Mouse (Mus musculus): ENCODE results near the gene Prcc. TPM values are rescaled to one million over a fixed set of nuclear protein-coding genes. Genes with fewer than 3 reads are reported as not detected.

Prcc gene
- polyA plus RNA-seq (2017; shearing (Covaris generic)) = 13.7 TPM

DNA sequence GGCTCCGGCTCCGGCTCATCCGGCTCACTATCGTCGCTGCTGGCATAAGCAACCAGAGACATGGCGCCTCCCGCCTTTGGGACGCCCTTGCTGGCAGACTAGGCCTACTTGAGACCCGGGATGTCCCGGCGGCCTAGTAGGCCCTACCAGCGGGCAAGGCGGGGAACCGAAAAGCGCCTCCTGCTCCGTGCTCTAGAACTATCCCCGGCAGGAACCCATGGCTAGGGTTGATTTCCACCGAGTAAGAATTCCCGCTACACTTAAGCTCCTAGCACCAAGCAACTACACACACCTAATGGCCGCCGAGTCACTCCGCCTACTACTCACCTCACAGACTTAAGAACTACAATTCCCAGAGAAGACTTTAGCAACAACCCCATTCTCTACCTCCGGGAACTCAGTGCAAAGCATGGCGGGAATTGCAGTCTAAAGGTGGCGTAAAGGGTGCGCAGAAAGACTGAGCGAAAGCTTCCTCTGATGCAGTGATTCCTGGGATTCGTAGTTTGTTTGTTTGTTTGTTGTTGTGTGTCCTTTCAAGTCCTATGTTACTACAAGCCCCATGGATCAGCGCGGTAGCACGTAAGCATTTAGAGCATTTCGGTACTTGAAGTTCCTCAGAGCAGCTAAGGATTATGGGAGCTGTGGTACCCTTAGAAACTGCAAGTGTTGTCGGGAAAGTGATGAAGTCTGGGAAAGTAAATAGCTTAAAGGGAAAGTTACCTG, at the start of gene Prcc:
Prcc (minus strand) TSS at position 328 of the 723 bp plus-strand sequence.

DNA sequence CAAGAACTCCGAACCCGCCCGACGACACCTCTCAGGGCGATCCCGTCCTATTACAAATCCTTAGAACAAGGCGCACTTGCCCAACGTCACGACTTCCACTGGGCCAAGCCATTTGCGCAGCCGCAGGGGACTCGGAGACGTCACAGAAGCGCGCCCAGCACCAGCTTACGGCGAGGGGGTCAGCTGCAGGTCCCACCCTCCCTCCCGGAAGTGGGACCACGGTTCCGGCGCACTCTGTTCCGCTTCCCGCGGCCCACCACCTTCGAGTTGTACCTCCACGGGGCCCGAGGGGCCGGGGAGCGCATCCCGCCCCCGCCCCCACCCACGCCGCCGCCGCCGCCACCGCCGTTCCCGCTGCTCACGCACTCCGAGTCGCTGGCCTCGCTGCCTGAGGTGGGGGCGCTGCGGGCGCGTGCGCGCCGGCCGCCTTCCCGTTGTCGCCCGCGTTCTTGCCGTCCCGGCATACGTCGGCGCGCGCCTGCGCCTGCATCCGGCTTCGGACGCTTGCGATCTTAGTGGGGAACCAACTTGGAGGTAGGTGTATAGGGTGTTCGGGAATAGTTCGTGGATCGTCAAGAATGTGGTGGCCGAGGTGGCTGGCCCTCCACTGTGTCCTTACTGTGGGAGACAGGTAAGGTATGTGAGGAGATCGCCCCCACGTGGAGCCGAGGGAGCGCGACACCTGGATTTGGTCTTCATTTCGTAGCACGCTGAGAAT, 44.8 kb upstream of the Prcc start, which contains the start of the genes Isg20l2 and Rrnad1:
Isg20l2 (plus strand) TSS at position 237 of the 718 bp plus-strand sequence.
Rrnad1 (minus strand) TSS at position 640 of the 718 bp plus-strand sequence.

DNA sequence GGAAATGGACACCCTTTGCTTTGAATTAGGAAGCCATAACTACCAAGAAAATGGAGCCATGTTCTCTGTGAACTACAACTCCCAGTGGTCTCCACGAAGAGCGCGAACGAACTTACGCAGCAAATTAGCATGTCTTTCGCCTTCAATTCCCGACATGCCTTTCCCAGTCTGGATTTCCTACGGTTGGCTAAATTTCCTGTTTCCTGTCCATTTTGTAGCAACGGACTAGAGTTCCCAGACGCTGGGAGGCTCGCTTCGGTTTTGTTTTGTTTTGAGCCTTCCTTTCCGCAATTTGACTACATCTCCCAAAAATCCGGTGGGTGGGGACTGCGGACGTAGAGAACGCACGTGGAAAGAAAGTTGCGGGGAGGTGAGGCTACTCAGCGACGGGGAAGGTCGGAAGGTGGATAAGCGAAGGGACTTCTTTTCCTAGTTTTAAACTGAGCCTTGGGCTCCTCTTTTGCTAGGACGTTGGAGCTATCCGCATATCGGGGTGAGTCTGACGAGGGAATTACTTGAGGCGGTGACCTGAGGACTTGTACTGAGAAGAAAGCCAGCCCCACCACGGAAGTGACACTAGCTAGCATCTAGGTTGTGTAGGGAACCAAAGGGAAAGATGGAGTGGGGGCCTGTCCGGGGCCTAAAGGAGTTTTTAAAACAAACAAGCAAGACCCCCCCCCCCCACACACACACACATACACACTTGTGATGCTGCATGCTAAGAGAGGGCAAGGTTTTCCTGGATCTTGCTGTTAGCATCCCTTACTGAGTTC, 34.1 kb upstream of the Prcc start, which contains the start of gene Mrpl24:
Mrpl24 (plus strand) TSS at position 171 of the 773 bp plus-strand sequence.

DNA sequence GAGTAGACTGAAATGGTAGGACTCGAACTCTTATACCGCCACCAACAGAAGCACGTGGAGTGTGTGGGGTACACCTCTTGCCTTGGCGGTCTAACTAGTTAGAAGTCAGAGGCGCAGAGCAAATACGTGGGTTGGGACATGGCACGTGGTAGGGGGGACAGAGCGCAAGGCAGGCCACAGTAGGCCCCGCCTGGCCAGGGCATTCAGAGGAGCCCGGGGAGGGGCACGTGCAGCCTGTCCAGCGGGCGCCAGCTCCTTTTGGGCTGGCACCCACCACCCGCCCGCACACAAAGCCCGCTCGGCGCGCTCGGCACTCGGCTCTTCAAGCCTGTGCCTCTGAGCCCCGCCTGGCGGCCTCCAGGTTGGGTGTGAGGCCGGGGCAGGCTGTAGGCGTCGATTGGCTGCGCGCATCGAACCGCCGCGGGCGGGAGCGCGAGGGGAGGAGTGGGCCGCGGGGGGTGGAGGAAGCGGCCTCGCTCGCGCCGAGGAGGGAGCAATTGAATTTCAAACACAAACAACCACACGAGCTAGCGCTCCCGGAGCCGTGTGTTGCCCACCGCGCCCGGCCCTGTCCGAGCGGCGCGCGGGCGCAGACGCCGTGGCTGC, 20.6 kb upstream of the Prcc start, which contains the start of gene Hdgf:
Hdgf (plus strand) TSS at position 442 of the 606 bp plus-strand sequence.

DNA sequence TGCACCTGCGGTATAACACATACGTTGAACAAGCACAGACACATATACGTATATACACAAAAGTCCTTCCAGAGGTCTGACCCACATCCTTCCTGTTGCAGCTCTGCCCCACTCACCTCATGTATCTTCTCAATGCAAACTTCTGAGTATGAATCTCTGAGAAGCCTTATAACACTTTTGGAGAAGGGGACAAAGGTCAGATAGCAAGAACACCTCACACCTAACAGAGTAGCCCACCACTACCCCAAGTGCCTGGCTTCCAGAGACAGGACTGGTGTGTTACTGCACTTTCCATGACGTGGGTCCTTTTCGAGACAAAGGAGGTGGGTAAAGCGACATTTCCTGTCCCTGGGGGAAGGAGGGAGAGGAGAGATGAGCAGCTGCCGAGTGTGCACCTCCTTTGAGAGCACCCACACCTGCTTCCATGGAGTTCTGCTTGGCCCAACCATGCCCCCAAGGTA, 38.7 kb downstream of the Prcc start, which contains the start of gene Sh2d2a:
Sh2d2a (plus strand) TSS at position 106 of the 461 bp plus-strand sequence.

DNA sequence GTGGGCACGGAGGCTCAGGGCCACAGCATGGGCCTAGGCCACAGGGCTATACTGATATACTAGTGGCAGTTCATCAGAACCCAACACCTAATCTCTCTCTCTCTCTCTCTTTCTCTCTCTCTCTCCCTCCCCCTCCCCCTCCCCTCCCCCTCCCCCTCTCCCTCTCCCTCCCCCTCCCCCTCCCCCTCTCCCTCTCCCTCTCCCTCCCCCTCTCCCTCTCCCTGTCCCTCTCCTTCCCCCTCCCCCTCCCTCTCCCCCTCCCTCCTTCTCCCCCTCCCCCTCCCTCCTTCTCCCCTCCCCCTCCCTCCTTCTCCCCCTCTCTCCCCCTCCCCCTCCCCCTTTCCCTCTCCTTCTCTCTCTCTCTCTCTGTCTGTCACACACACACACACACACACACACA, 61.2 kb downstream of the Prcc start, which contains the start of gene Pear1:
Pear1 (minus strand) TSS at position 101 of the 400 bp plus-strand sequence.

Other genes with a start within 250 kb of the Prcc start
- 0.56 TPM for gene Lrrc71, start 137.0 kb downstream of the Prcc start, polyA plus RNA-seq (2017; shearing (Covaris generic))
- 0.11 TPM for gene Ntrk1, start 90.4 kb downstream of the Prcc start, polyA plus RNA-seq (2017; shearing (Covaris generic))
- 0.98 TPM for gene Insrr, start 88.7 kb downstream of the Prcc start, polyA plus RNA-seq (2017; shearing (Covaris generic))
- gene Pear1, start 61.3 kb downstream of the Prcc start, polyA plus RNA-seq (2017; shearing (Covaris generic)) = 160 TPM
- 313 TPM for gene Sh2d2a, start 38.9 kb downstream of the Prcc start, polyA plus RNA-seq (2017; shearing (Covaris generic))
- gene Hdgf, start 20.7 kb upstream of the Prcc start, polyA plus RNA-seq (2017; shearing (Covaris generic)) = 29.0 TPM
- gene Mrpl24, start 33.9 kb upstream of the Prcc start, polyA plus RNA-seq (2017; shearing (Covaris generic)) = 128 TPM
- gene Isg20l2, start 44.7 kb upstream of the Prcc start, polyA plus RNA-seq (2017; shearing (Covaris generic)) = 9.4 TPM
- gene Rrnad1, start 45.1 kb upstream of the Prcc start, polyA plus RNA-seq (2017; shearing (Covaris generic)) = 26.0 TPM
- gene Crabp2, start 63.1 kb upstream of the Prcc start, polyA plus RNA-seq (2017; shearing (Covaris generic)) = not detected
- gene Nes, start 85.5 kb upstream of the Prcc start, polyA plus RNA-seq (2017; shearing (Covaris generic)) = not detected
- not detected for gene Bcan, start 114.6 kb upstream of the Prcc start, polyA plus RNA-seq (2017; shearing (Covaris generic))
- gene Hapln2, start 142.0 kb upstream of the Prcc start, polyA plus RNA-seq (2017; shearing (Covaris generic)) = not detected
- gene Gpatch4, start 157.5 kb upstream of the Prcc start, polyA plus RNA-seq (2017; shearing (Covaris generic)) = 36.8 TPM
- 109 TPM for gene Naxe, start 172.9 kb upstream of the Prcc start, polyA plus RNA-seq (2017; shearing (Covaris generic))
- not detected for gene Ttc24, start 192.7 kb upstream of the Prcc start, polyA plus RNA-seq (2017; shearing (Covaris generic))
- 0.85 TPM for gene Iqgap3, start 196.4 kb upstream of the Prcc start, polyA plus RNA-seq (2017; shearing (Covaris generic))